Mouse (Mus musculus): ENCODE results near the gene Wbp11.

DNA sequence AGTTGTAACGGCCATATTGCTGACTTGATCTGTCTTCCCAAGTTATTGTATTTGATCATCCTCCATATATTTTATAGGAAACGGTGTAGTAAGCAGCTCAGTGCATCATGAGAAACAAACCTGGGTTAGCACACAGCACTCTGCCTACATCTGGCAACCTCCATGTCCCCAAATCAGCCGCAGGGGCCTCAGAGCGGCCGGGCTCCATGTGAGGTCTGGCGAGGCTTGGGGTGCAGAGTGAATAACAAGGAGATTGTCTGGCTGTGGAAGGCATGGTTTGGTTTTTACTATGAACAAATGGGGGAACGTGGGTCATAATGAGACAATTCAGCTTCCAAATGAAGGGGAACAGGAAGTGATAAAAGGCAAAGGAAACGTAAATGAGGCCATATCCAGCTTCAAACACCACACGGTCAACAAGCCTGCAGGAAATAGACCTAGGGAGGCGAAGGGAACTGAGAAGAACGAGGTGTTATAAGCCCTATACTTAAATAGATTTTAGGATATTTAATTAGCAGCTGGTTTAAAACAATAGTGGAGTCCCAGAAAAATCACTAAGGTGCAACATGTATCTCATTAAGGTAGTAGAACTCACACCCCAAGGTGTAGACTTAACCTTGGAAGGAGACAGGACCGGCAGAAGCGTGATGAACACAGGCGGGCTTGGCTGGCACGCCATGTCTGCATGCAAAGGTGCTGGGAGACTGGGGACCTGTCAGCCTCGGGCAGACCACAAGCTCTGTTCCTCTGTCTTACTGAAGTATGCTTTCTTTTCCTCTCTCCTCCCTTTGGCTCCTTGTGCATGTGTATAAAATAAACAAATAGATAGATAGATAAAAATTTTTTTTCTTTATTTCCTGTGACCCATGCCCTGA is 34.9 kb downstream of the Wbp11 start:
- no peak for TF ChIP-seq EP300 (optimal IDR thresholded peaks at IDR 0.05)
- TF ChIP-seq CTCF (IDR thresholded peaks at IDR 0.05; ENCODE audit: low read depth): no peak

All from stomach, postnatal 0 days (tissue).